ENCODE assay signal across 11 mouse cellular contexts in the genomic region with DNA sequence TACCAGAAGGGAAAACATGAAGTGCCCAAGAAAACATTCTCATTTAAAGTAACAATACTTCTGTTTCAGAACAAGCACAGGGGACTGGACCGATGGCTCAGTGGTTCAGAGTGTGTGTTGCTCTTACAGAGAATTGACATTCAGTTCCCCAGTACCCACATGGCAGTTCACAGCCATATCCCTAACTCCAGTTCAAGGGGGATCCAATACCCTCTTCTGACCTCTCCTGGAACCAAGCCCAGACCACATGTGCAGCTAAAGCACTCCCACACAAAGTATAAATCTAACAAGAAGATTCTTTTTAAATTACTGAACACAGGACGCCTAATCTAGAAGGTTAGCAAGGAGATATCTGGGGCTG. TPM values are rescaled to one million over a fixed set of nuclear protein-coding genes. Genes with fewer than 3 reads are reported as not detected.
DNase-seq lines count a peak whose midpoint lies in the region; ATAC-seq and TF ChIP-seq lines count a peak whose summit lies in the region.
"Had no signal": no experiment of that assay in that cellular context is flagged by ENCODE, and none has a peak within 500 bp of the region (broad histone marks: within the 10 kb centered on the region; RNA-seq: fewer than 3 reads in every experiment).

No protein-coding gene starts in this region.

- WGBS in heart, embryonic 14.5 days = 45% methylated on average over 2 of the region's 2 CpGs
- WGBS in lung, embryonic 14.5 days = 22% methylated on average over 2 of the region's 2 CpGs
- WGBS in lung, adult 2 months = 25% methylated on average over 2 of the region's 2 CpGs
- WGBS in intestine, embryonic 15.5 days = 51% methylated on average over 2 of the region's 2 CpGs
- WGBS in midbrain, embryonic 15.5 days = 66% methylated on average over 2 of the region's 2 CpGs
- 85% methylated on average over 2 of the region's 2 CpGs for WGBS in forebrain, embryonic 10.5 days

- TF ChIP-seq CTCF in lung, embryonic 14.5 days (IDR thresholded peaks at IDR 0.05; ENCODE audit: low read depth) = no peak
- TF ChIP-seq CTCF in lung, adult 2 months (IDR thresholded peaks at IDR 0.05; ENCODE audit: insufficient read depth, low read length) = no peak

- DNase-seq in heart, adult 9 months (ENCODE audit: low spot score in 2 of 2) = no peak
- DNase-seq in lung, embryonic 14.5 days = peak; percentile 77
- DNase-seq in lung, adult 2 months = no peak
- DNase-seq in adrenal gland, adult 2 months = no peak
- no peak for DNase-seq in forebrain, embryonic 10.5 days (ENCODE audit: extremely low spot score, low spot score)
- DNase-seq: cerebellum, postnatal 25 days; gastrocnemius, postnatal 36 days had no signal

- ATAC-seq in heart, embryonic 14.5 days (ENCODE audit: insufficient number of reproducible peaks, insufficient read depth, low FRiP score, low read depth) = no peak; the same call in 1 of the 2 replicates
- peak; percentile 33 for ATAC-seq in lung, embryonic 14.5 days (ENCODE audit: insufficient read depth)
- peak; percentile 11; the same call in 1 of the 2 replicates for ATAC-seq in intestine, embryonic 15.5 days
- ATAC-seq in midbrain, embryonic 15.5 days (replicated peaks) = no peak; the same call in 1 of the 2 replicates

- no peak overlapping the region for H3K4me3 ChIP-seq in heart, embryonic 14.5 days (ENCODE audit: control insufficient read depth in 1 of 2, insufficient read depth in 1 of 2, low read depth in 1 of 2, low read length in 2 of 2)
- H3K4me3 ChIP-seq in lung, embryonic 14.5 days (ENCODE audit: low read depth, low read length) = no peak overlapping the region
- no peak overlapping the region for H3K4me3 ChIP-seq in lung, adult 2 months (replicated peaks; ENCODE audit: extremely low read depth, low read depth, low read length)
- no peak overlapping the region for H3K4me3 ChIP-seq in intestine, embryonic 15.5 days (replicated peaks)
- no peak overlapping the region for H3K4me3 ChIP-seq in midbrain, embryonic 15.5 days
- H3K4me3 ChIP-seq in forebrain, embryonic 10.5 days = no peak overlapping the region
- H3K4me3 ChIP-seq: forebrain, embryonic 12.5 days had no signal

- no peaks in the 10 kb centered on the region for H3K9me3 ChIP-seq in heart, embryonic 14.5 days (ENCODE audit: control insufficient read depth, low read length)
- H3K9me3 ChIP-seq in lung, embryonic 14.5 days (ENCODE audit: low read depth, low read length) = no peaks in the 10 kb centered on the region
- no peaks in the 10 kb centered on the region for H3K9me3 ChIP-seq in intestine, embryonic 15.5 days
- H3K9me3 ChIP-seq in midbrain, embryonic 15.5 days = no peaks in the 10 kb centered on the region
- no peaks in the 10 kb centered on the region for H3K9me3 ChIP-seq in forebrain, embryonic 10.5 days
- H3K9me3 ChIP-seq: forebrain, embryonic 12.5 days had no signal

- no peak for TF ChIP-seq POLR2A in lung, adult 2 months (IDR thresholded peaks at IDR 0.05; ENCODE audit: borderline replicate concordance, extremely low read depth, low read depth, low read length)

- H3K4me2 ChIP-seq in heart, embryonic 14.5 days (ENCODE audit: low read length) = peak overlapping the region; percentile 21
- H3K4me2 ChIP-seq in lung, embryonic 14.5 days = peak overlapping the region; percentile 15
- H3K4me2 ChIP-seq in intestine, embryonic 15.5 days (replicated peaks) = 0 out of 2 replicates have a peak overlapping the region, but pooled peaks have one; percentile 28
- no peak overlapping the region for H3K4me2 ChIP-seq in midbrain, embryonic 15.5 days
- H3K4me2 ChIP-seq: forebrain, embryonic 12.5 days had no signal

- H3K9ac ChIP-seq in heart, embryonic 14.5 days (ENCODE audit: low read length) = no peak overlapping the region
- no peak overlapping the region; the same call in 1 of the 2 replicates for H3K9ac ChIP-seq in lung, embryonic 14.5 days
- H3K9ac ChIP-seq in intestine, embryonic 15.5 days = no peak overlapping the region
- H3K9ac ChIP-seq in midbrain, embryonic 15.5 days = no peak overlapping the region
- H3K9ac ChIP-seq: forebrain, embryonic 12.5 days had no signal

- no peaks in the 10 kb centered on the region for H3K27me3 ChIP-seq in heart, embryonic 14.5 days (ENCODE audit: control insufficient read depth, insufficient read depth, low read length)
- H3K27me3 ChIP-seq in lung, embryonic 14.5 days (ENCODE audit: insufficient read depth, low read length) = no peaks in the 10 kb centered on the region
- no peaks in the 10 kb centered on the region for H3K27me3 ChIP-seq in intestine, embryonic 15.5 days (replicated peaks)
- no peaks in the 10 kb centered on the region for H3K27me3 ChIP-seq in midbrain, embryonic 15.5 days (replicated peaks)
- H3K27me3 ChIP-seq in forebrain, embryonic 10.5 days (ENCODE audit: poor library complexity, severe bottlenecking) = no peaks in the 10 kb centered on the region
- H3K27me3 ChIP-seq: forebrain, embryonic 12.5 days had no signal

- H3K27ac ChIP-seq in heart, embryonic 14.5 days (replicated peaks in 1 of 2; ENCODE audit: control insufficient read depth in 1 of 2, insufficient read depth in 1 of 2, low read depth in 2 of 2, low read length in 2 of 2) = peak overlapping the region; percentile 24 to 71
- H3K27ac ChIP-seq in lung, embryonic 14.5 days (ENCODE audit: low read depth) = peak overlapping the region; percentile 89
- 0 out of 2 replicates have a peak overlapping the region, but pooled peaks have one; percentile 28 for H3K27ac ChIP-seq in intestine, embryonic 15.5 days
- H3K27ac ChIP-seq in midbrain, embryonic 15.5 days = peak overlapping the region; percentile 39; the same call in 1 of the 2 replicates
- no peak overlapping the region for H3K27ac ChIP-seq in forebrain, embryonic 10.5 days
- H3K27ac ChIP-seq: forebrain, embryonic 12.5 days had no signal

- no peaks in the 10 kb centered on the region for H3K36me3 ChIP-seq in heart, embryonic 14.5 days (ENCODE audit: control insufficient read depth, insufficient read depth, low read length)
- H3K36me3 ChIP-seq in lung, embryonic 14.5 days (ENCODE audit: insufficient read depth) = no peaks in the 10 kb centered on the region
- no peaks in the 10 kb centered on the region for H3K36me3 ChIP-seq in intestine, embryonic 15.5 days
- no peaks in the 10 kb centered on the region for H3K36me3 ChIP-seq in midbrain, embryonic 15.5 days (replicated peaks)
- H3K36me3 ChIP-seq in forebrain, embryonic 10.5 days (replicated peaks) = no peaks in the 10 kb centered on the region
- H3K36me3 ChIP-seq: forebrain, embryonic 12.5 days had no signal

- peaks cover 18 to 48% of the 10 kb centered on the region in 2 experiments for H3K4me1 ChIP-seq in heart, embryonic 14.5 days (ENCODE audit: control insufficient read depth in 2 of 2, insufficient read depth in 2 of 2, low read length in 2 of 2)
- peaks cover 41% of the 10 kb centered on the region for H3K4me1 ChIP-seq in lung, embryonic 14.5 days (ENCODE audit: insufficient read depth)
- peaks cover 12% of the 10 kb centered on the region for H3K4me1 ChIP-seq in lung, adult 2 months (ENCODE audit: control insufficient read depth, insufficient read depth, low read length)
- H3K4me1 ChIP-seq in intestine, embryonic 15.5 days (replicated peaks) = peaks cover 24% of the 10 kb centered on the region
- peaks cover 30% of the 10 kb centered on the region for H3K4me1 ChIP-seq in midbrain, embryonic 15.5 days
- H3K4me1 ChIP-seq in forebrain, embryonic 10.5 days = peaks cover 17% of the 10 kb centered on the region

RNA-seq across cellular contexts. Expression of gene Srgap1, which starts 38.8 kb away (rescaled TPM):
- polyA plus RNA-seq in heart, embryonic 14.5 days (2014; fragmentation: Nextera tagmentation; extraction: Ambion mirVana) = 8.4 and 9.3 TPM in 2 replicates
- 12.0 and 12.7 TPM in 2 replicates for polyA plus RNA-seq in lung, embryonic 14.5 days (2014; fragmentation: Nextera tagmentation; extraction: Ambion mirVana)
- 5.6 and 6.8 TPM in 2 replicates for polyA plus RNA-seq in lung, adult 2 months (2012; rRNA removed)
- 7.4 and 7.7 TPM in 2 replicates for polyA plus RNA-seq in intestine, embryonic 15.5 days (2015; fragmentation: Nextera tagmentation; extraction: Ambion mirVana)
- polyA plus RNA-seq in midbrain, embryonic 15.5 days (2015; fragmentation: Nextera tagmentation; extraction: Ambion mirVana) = 41.1 and 41.8 TPM in 2 replicates
- total RNA-seq in adrenal gland, adult 2 months (2021) = 1 to 10 TPM; 1.2 to 2.4 TPM
- 0.75 and 0.88 TPM in 2 replicates for polyA plus RNA-seq in adrenal gland, adult 2 months (2012; rRNA removed)
- 6.5 and 6.9 TPM in 2 replicates for polyA plus RNA-seq in forebrain, embryonic 10.5 days (2016; fragmentation: Nextera tagmentation; extraction: Ambion mirVana)

Comparison
In these comparisons a context has a peak if more than half of its experiments do, and no peak if none do; other contexts are left out.
1. ATAC-seq: peak in lung, embryonic 14.5 days (single experiment) and intestine, embryonic 15.5 days (single experiment); none in heart, embryonic 14.5 days (single experiment) and midbrain, embryonic 15.5 days (single experiment).